Mouse (Mus musculus) hindbrain, embryonic 16.5 days (tissue): ENCODE results near the gene Klf12. TPM values are rescaled to one million over a fixed set of nuclear protein-coding genes. Genes with fewer than 3 reads are reported as not detected.

Experiments used
- ATAC-seq: fragments of 200-750 bp; cut with Nextera tagmentation; 2 replicates; pipeline ENCODE4 v1.8.0; 2017; ENCODE audit warnings: moderate TSS enrichment, moderate library complexity
- H3K27ac ChIP-seq: fragments of 300-500 bp; sonication (generic); 2 replicates; pipeline ENCODE4 v1.5.1; 2014; ENCODE audit warnings: low read depth, mild to moderate bottlenecking, control low read depth, low read length, moderate library complexity
- H3K27me3 ChIP-seq: fragments of 300-500 bp; sonication (generic); replicated peaks from 2 replicates; pipeline ENCODE4 v1.6.1; 2014; ENCODE audit warnings: low read length; ENCODE audit not compliant: control insufficient read depth, insufficient read depth
- H3K36me3 ChIP-seq: fragments of 300-500 bp; sonication (generic); 2 replicates; pipeline ENCODE4 v1.6.1; 2014; ENCODE audit warnings: mild to moderate bottlenecking, low read length, moderate library complexity, mixed read lengths; ENCODE audit not compliant: control insufficient read depth, insufficient read depth
- H3K4me1 ChIP-seq: fragments of 300-500 bp; sonication (generic); 2 replicates; pipeline ENCODE4 v1.6.1; 2014; ENCODE audit warnings: low read depth, low read length; ENCODE audit not compliant: control insufficient read depth, insufficient read depth
- H3K4me2 ChIP-seq: fragments of 300-500 bp; sonication (generic); 2 replicates; pipeline ENCODE4 v1.6.1; 2014; ENCODE audit warnings: mild to moderate bottlenecking, low read length, control low read depth, moderate library complexity
- H3K4me3 ChIP-seq: fragments of 300-500 bp; sonication (generic); 2 replicates; pipeline ENCODE4 v1.5.1; 2014; ENCODE audit warnings: mild to moderate bottlenecking, low read length, control low read depth, moderate library complexity
- H3K9ac ChIP-seq: fragments of 300-500 bp; sonication (generic); 2 replicates; pipeline ENCODE4 v1.6.1; 2014; ENCODE audit warnings: low read depth, mild to moderate bottlenecking, control low read depth, low read length, moderate library complexity
- H3K9me3 ChIP-seq: fragments of 300-500 bp; sonication (generic); 2 replicates; pipeline ENCODE4 v1.6.1; 2014; ENCODE audit warnings: mild to moderate bottlenecking, low read length, moderate library complexity; ENCODE audit not compliant: control insufficient read depth
- WGBS: fragments of 180-500 bp; shearing (Covaris S2); extraction: QIAGEN DNeasy Blood & Tissue Kit; methylation state at CpG from one replicate; pipeline ENCODE4 v1.1.7; 2014; 5-methylcytosine and 5-hydroxymethylcytosine counted together
- polyA plus RNA-seq: library from polyadenylated mRNA; unstranded; fragments of >200 nt; fragmentation: Nextera tagmentation; extraction: Ambion mirVana; gene quantifications from 2 replicates; pipeline ENCODE4 v1.2.1, GENCODE M21; 2015

The Klf12 gene
- 39.9 and 49.8 TPM in 2 replicates for polyA plus RNA-seq

DNA sequence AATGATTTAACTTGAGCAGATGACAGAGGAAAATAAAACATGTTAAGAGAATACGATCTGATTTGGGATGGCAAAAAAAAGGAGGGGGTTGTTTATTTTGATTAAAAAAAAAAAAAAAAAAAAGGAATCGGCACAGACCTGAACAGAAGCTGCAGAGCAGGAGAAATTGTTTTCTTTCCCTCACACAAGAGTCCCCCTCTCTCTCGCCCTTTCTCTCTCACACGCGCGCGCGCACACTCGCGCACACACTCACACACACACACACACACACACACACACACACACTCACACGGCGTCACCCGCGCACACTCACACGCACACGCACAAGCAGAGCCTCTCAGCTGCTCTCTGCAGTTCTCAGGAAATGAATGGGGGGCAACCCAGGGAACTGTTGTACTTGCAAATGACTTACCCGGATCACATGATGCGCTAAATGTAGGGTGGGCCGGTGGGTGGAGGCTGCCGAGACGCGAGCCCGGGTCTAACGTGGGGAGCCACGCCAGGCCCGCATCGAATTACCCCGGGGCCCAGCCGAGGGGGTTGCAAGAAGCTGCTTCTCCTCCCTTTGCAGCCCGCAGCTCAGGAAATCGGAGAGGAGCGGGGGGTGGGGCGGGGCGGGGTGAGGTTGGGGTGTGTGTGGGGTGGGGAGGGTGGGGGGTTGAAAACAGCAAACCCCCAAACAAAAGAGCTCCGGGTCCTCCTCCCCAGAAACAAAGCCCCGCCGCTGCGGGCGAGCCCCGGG, at the start of gene Klf12:
Gene Klf12, minus strand, starts transcription at position 561 of the 742 bp plus-strand sequence.
- peak within 1 kb of the TSS; percentile 98 for H3K4me2 ChIP-seq
- peaks cover 8% of the 10 kb centered on the region for H3K4me1 ChIP-seq
- peak within 1 kb of the TSS; percentile 52 for H3K4me3 ChIP-seq
- peak within 1 kb of the TSS; percentile 97 for H3K27ac ChIP-seq
- H3K9me3 ChIP-seq, result no peaks in the 10 kb centered on the region
- H3K9ac ChIP-seq, result peak within 1 kb of the TSS; percentile 88
- under 1% methylated on average over 38 of the region's 40 CpGs for WGBS
- ATAC-seq, result peak; percentile 82
- no peaks in the 10 kb centered on the region for H3K36me3 ChIP-seq
- H3K27me3 ChIP-seq, result no peaks in the 10 kb centered on the region

DNA sequence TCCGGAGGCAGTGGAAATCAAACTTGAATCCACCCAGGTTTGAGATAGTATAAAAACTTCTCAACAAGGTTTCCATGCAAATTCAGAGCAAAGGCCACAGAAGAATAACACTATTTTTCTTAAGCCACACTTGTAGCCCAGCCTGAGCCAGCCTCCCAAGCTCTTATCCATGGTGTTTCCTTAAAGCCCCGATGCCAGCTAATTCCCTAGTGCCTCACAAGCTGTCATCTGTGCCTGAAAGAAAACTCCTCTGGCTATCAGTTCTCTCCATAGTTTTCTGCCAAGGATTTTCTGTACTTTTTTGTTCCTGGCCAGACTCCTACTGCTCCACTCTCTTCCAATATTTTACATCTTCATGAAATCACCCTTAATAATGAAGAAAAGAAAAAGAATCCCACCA, 48.9 kb upstream of the Klf12 start:
- Histone ChIP-seq H3K27ac (no peak overlapping the region), H3K36me3 (no peaks in the 10 kb centered on the region), H3K9ac (no peak overlapping the region), H3K4me3 (no peak overlapping the region), H3K4me1 (no peaks in the 10 kb centered on the region), H3K27me3 (no peaks in the 10 kb centered on the region), H3K9me3 (no peaks in the 10 kb centered on the region), H3K4me2 (no peak overlapping the region)
- WGBS, result 86% methylated on average over 2 of the region's 2 CpGs
- ATAC-seq, result no peak

- 82% methylated on average over 6 of the region's 6 CpGs for WGBS
- Histone ChIP-seq H3K27ac (no peak overlapping the region), H3K9ac (no peak overlapping the region), H3K27me3 (no peaks in the 10 kb centered on the region), H3K4me2 (no peak overlapping the region), H3K4me3 (no peak overlapping the region), H3K36me3 (no peaks in the 10 kb centered on the region), H3K9me3 (no peaks in the 10 kb centered on the region), H3K4me1 (no peaks in the 10 kb centered on the region)
- no peak for ATAC-seq
Observed at GRCm38 (mm10) chr14:100328602-100329276, 44.3 kb upstream of the Klf12 start.

- Histone ChIP-seq H3K4me3 (no peak overlapping the region), H3K4me1 (no peaks in the 10 kb centered on the region), H3K27me3 (no peaks in the 10 kb centered on the region), H3K4me2 (no peak overlapping the region), H3K9ac (no peak overlapping the region), H3K27ac (no peak overlapping the region), H3K9me3 (peaks cover 5% of the 10 kb centered on the region; the same call in 1 of the 2 replicates), H3K36me3 (no peaks in the 10 kb centered on the region)
- 89% methylated on average over 7 of the region's 7 CpGs for WGBS
- ATAC-seq, result no peak
Observed at GRCm38 (mm10) chr14:100324303-100324702, 39.8 kb upstream of the Klf12 start.

DNA sequence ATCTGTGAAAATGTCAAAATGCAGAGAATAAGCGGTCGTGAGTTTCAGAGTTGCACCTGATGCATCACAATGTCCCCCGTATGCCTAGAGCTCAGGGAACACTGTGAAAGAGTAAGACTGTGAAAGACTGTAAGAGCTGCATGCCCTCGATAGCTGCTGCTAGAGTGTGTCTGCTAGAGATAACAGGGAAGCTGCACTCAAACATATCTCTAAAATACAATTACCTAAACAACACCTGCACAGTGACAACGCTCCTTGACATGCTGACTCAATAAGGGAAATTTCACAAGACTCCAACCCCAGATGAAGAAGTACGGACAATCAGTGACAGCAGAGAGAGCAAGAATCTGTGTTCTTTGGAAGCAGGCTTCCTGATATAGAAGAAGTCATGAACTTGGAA, 37.5 kb upstream of the Klf12 start:
- no peak for ATAC-seq
- WGBS, result 97% methylated on average over 6 of the region's 6 CpGs

DNA sequence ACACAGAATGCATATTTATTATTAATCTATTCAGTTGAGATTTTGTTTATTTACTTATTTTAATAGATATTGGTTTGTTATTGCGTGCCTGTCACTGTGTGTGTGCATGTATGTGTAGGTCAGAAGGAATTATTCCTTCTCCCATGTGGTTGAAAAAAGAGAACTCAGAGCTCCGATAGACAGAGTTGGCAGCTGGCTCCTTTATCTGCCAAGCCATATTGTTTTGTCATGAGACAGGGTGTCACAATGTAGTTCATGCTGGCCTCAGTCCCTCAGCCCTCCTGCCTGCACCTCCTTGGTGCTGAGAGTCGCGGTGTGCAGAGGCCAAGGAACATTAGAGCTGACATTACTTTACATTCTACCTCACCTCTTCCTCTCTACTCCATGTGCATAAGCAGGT, 32.3 kb upstream of the Klf12 start:
- Histone ChIP-seq H3K27me3 (no peaks in the 10 kb centered on the region), H3K9me3 (no peaks in the 10 kb centered on the region), H3K9ac (no peak overlapping the region), H3K4me1 (no peaks in the 10 kb centered on the region), H3K27ac (no peak overlapping the region), H3K4me2 (no peak overlapping the region), H3K4me3 (no peak overlapping the region), H3K36me3 (no peaks in the 10 kb centered on the region)
- WGBS, result 62% methylated on average over 4 of the region's 4 CpGs
- no peak for ATAC-seq

More for the DNA sequence above, 37.5 kb upstream of the Klf12 start:
- Histone ChIP-seq H3K36me3 (no peaks in the 10 kb centered on the region), H3K27me3 (no peaks in the 10 kb centered on the region), H3K4me1 (no peaks in the 10 kb centered on the region), H3K27ac (no peak overlapping the region), H3K4me3 (no peak overlapping the region), H3K9me3 (peaks cover 5% of the 10 kb centered on the region; the same call in 1 of the 2 replicates), H3K9ac (no peak overlapping the region), H3K4me2 (no peak overlapping the region)

- H3K9ac ChIP-seq, result no peak overlapping the region
- no peak overlapping the region for H3K27ac ChIP-seq
- no peaks in the 10 kb centered on the region for H3K9me3 ChIP-seq
- no peaks in the 10 kb centered on the region for H3K27me3 ChIP-seq
- H3K36me3 ChIP-seq, result no peaks in the 10 kb centered on the region
- WGBS, result 56% methylated on average over 4 of the region's 4 CpGs
- ATAC-seq, result no peak
- H3K4me2 ChIP-seq, result no peak overlapping the region
- no peaks in the 10 kb centered on the region for H3K4me1 ChIP-seq
- H3K4me3 ChIP-seq, result no peak overlapping the region
Observed at GRCm38 (mm10) chr14:100314099-100314498, 29.6 kb upstream of the Klf12 start.

- Histone ChIP-seq H3K4me1 (no peaks in the 10 kb centered on the region), H3K4me3 (no peak overlapping the region), H3K9me3 (no peaks in the 10 kb centered on the region), H3K27me3 (no peaks in the 10 kb centered on the region), H3K9ac (no peak overlapping the region), H3K4me2 (no peak overlapping the region), H3K36me3 (no peaks in the 10 kb centered on the region), H3K27ac (no peak overlapping the region)
- 91% methylated on average over 1 of the region's 1 CpGs for WGBS
- no peak for ATAC-seq
Observed at GRCm38 (mm10) chr14:100300905-100301304, 16.4 kb upstream of the Klf12 start.

GRCm38 (mm10) chr14:100298892-100299291, 14.4 kb upstream of the Klf12 start:
- Histone ChIP-seq H3K4me3 (no peak overlapping the region), H3K4me1 (no peaks in the 10 kb centered on the region), H3K4me2 (no peak overlapping the region), H3K9me3 (no peaks in the 10 kb centered on the region), H3K9ac (no peak overlapping the region), H3K27ac (no peak overlapping the region), H3K27me3 (no peaks in the 10 kb centered on the region), H3K36me3 (no peaks in the 10 kb centered on the region)
- WGBS, result 70% methylated on average over 6 of the region's 6 CpGs
- no peak for ATAC-seq
